Comparison of ENCODE assay signal across 8 mouse cellular contexts in the genomic region with DNA sequence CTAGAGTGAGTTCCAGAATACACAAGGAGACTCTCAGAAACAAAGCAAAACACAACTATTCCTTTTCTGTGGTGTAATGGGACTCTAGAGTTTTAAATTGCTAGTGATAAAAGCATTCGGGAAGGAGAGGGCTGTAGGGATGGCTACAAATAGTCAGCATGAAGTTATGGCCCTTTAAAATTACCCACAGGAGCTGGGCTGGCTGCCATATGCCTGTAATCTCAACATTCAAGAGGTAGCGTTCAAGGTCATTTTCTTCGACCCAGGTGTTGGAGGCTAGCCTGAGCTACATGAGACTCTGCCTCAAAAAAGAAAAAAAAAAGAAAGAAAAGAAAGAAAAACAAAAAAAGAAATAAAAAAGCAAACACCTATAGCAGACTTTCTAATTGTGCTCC. TPM values are rescaled to one million over a fixed set of nuclear protein-coding genes. Genes with fewer than 3 reads are reported as not detected.
A peak's percentile ranks its signal among the peaks of the same experiment; 100 is the strongest.
DNase-seq lines count a peak whose midpoint lies in the region; ATAC-seq and TF ChIP-seq lines count a peak whose summit lies in the region.
"Had no signal": no experiment of that assay in that cellular context is flagged by ENCODE, and none has a peak within 500 bp of the region (broad histone marks: within the 10 kb centered on the region; RNA-seq: fewer than 3 reads in every experiment).

No protein-coding gene starts in this region.

- no peak for TF ChIP-seq CTCF in ES-Bruce4 (IDR thresholded peaks at IDR 0.05; ENCODE audit: low read depth, low read length)

- TF ChIP-seq EP300 in ES-Bruce4 (IDR thresholded peaks at IDR 0.05; ENCODE audit: insufficient read depth, low read depth, low read length) = no peak

- ATAC-seq in hindbrain, embryonic 11.5 days (ENCODE audit: low FRiP score) = no peak
- ATAC-seq in liver, embryonic 13.5 days (ENCODE audit: low read depth) = no peak

- peak; percentile 51 to 68 for DNase-seq in cerebellum, postnatal 25 days
- DNase-seq in hindbrain, embryonic 11.5 days (ENCODE audit: low spot score) = no peak
- no peak for DNase-seq in liver, embryonic 13.5 days
- no peak for DNase-seq in gastrocnemius, adult 18-20 months (ENCODE audit: low spot score)
- no peak for DNase-seq in spleen, postnatal 14 days (ENCODE audit: low spot score in 2 of 2)
- DNase-seq in urinary bladder, postnatal 14 days (ENCODE audit: low spot score) = no peak

- peak overlapping the region; percentile 84 for H3K9ac ChIP-seq in ES-Bruce4 (ENCODE audit: low read depth, poor library complexity, severe bottlenecking)
- H3K9ac ChIP-seq in hindbrain, embryonic 11.5 days (ENCODE audit: low read depth, low read length) = peak overlapping the region; percentile 93
- H3K9ac ChIP-seq in liver, embryonic 13.5 days = peak overlapping the region; percentile 90; the same call in 1 of the 2 replicates

- no peaks in the 10 kb centered on the region for H3K9me3 ChIP-seq in ES-Bruce4 (replicated peaks; ENCODE audit: control insufficient read depth, insufficient read depth, low read length, poor library complexity, severe bottlenecking)
- no peaks in the 10 kb centered on the region for H3K9me3 ChIP-seq in hindbrain, embryonic 11.5 days (ENCODE audit: control insufficient read depth, low read length)
- H3K9me3 ChIP-seq in liver, embryonic 13.5 days (replicated peaks) = no peaks in the 10 kb centered on the region

- no peaks in the 10 kb centered on the region for H3K27me3 ChIP-seq in ES-Bruce4 (ENCODE audit: control insufficient read depth, insufficient read depth, low read length, poor library complexity, severe bottlenecking)
- no peaks in the 10 kb centered on the region; the same call in 1 of the 2 replicates for H3K27me3 ChIP-seq in hindbrain, embryonic 11.5 days (ENCODE audit: control insufficient read depth, insufficient read depth, low read length)
- peaks cover 50% of the 10 kb centered on the region for H3K27me3 ChIP-seq in liver, embryonic 13.5 days

- peak overlapping the region; percentile 83 for H3K4me2 ChIP-seq in hindbrain, embryonic 11.5 days (replicated peaks; ENCODE audit: low read depth, low read length)
- H3K4me2 ChIP-seq in liver, embryonic 13.5 days = peak overlapping the region; percentile 95

- H3K27ac ChIP-seq in ES-Bruce4 (ENCODE audit: insufficient read depth, low read length) = peak overlapping the region; percentile 84
- peak overlapping the region; percentile 100 for H3K27ac ChIP-seq in hindbrain, embryonic 11.5 days (ENCODE audit: low read depth, low read length)
- 0 out of 2 replicates have a peak overlapping the region, but pooled peaks have one; percentile 16 for H3K27ac ChIP-seq in liver, embryonic 13.5 days

- no peaks in the 10 kb centered on the region for H3K36me3 ChIP-seq in ES-Bruce4 (ENCODE audit: control insufficient read depth, insufficient read depth, low read length, poor library complexity, severe bottlenecking)
- no peaks in the 10 kb centered on the region; the same call in 1 of the 2 replicates for H3K36me3 ChIP-seq in hindbrain, embryonic 11.5 days (ENCODE audit: control insufficient read depth, insufficient read depth, low read length)
- H3K36me3 ChIP-seq in liver, embryonic 13.5 days = no peaks in the 10 kb centered on the region

- H3K4me1 ChIP-seq in ES-Bruce4 (ENCODE audit: control insufficient read depth, insufficient read depth, low read length) = peaks cover 2% of the 10 kb centered on the region
- H3K4me1 ChIP-seq in hindbrain, embryonic 11.5 days (replicated peaks; ENCODE audit: control insufficient read depth, insufficient read depth, low read length) = peaks cover 4% of the 10 kb centered on the region
- H3K4me1 ChIP-seq in liver, embryonic 13.5 days (replicated peaks) = peaks cover 51% of the 10 kb centered on the region

- 0 out of 2 replicates have a peak overlapping the region, but pooled peaks have one; percentile 2 for H3K4me3 ChIP-seq in ES-Bruce4 (ENCODE audit: low read depth, low read length)
- peak overlapping the region; percentile 67 for H3K4me3 ChIP-seq in hindbrain, embryonic 11.5 days (ENCODE audit: low read depth, low read length)
- H3K4me3 ChIP-seq in liver, embryonic 13.5 days (replicated peaks) = peak overlapping the region; percentile 77

- 15% methylated on average over 3 of the region's 3 CpGs for WGBS in hindbrain, embryonic 11.5 days
- 54% methylated on average over 3 of the region's 3 CpGs for WGBS in liver, embryonic 13.5 days (ENCODE audit: insufficient replicate concordance)

- no peak for TF ChIP-seq POLR2A in ES-Bruce4 (IDR thresholded peaks at IDR 0.05; ENCODE audit: insufficient read depth, low read length)

RNA-seq across cellular contexts. Expression of a gene that starts 0.7 kb away (rescaled TPM):
- polyA plus RNA-seq in ES-Bruce4 (2011; ENCODE audit: insufficient read depth, insufficient read length, low read depth, missing spikeins) = 12.3 and 13.1 TPM in 2 replicates
- 82.4 and 87.7 TPM in 2 replicates for polyA plus RNA-seq in hindbrain, embryonic 11.5 days (2014; fragmentation: Nextera tagmentation; extraction: Ambion mirVana)
- 7.0 and 8.3 TPM in 2 replicates for polyA plus RNA-seq in liver, embryonic 13.5 days (2015; fragmentation: Nextera tagmentation; extraction: Ambion mirVana)
- 1 to 10 TPM; 4.1 to 4.5 TPM for total RNA-seq in gastrocnemius, adult 18-20 months (2021)

RNA-seq across cellular contexts. Expression of a gene that starts 6.2 kb away (rescaled TPM):
- polyA plus RNA-seq in ES-Bruce4 (2011; ENCODE audit: insufficient read depth, insufficient read length, low read depth, missing spikeins) = not detected in 2 replicates
- 0.59 and 0.90 TPM in 2 replicates for polyA plus RNA-seq in hindbrain, embryonic 11.5 days (2014; fragmentation: Nextera tagmentation; extraction: Ambion mirVana)
- not detected in 2 replicates for polyA plus RNA-seq in liver, embryonic 13.5 days (2015; fragmentation: Nextera tagmentation; extraction: Ambion mirVana)
- total RNA-seq in gastrocnemius, adult 18-20 months (2021) = not detected
- polyA plus RNA-seq: spleen, adult 2 months had no signal

RNA-seq across cellular contexts. Expression of a gene that starts 24.2 kb away (rescaled TPM):
- 10.4 and 12.2 TPM in 2 replicates for polyA plus RNA-seq in ES-Bruce4 (2011; ENCODE audit: insufficient read depth, insufficient read length, low read depth, missing spikeins)
- 8.8 and 12.6 TPM in 2 replicates for polyA plus RNA-seq in hindbrain, embryonic 11.5 days (2014; fragmentation: Nextera tagmentation; extraction: Ambion mirVana)
- polyA plus RNA-seq in liver, embryonic 13.5 days (2015; fragmentation: Nextera tagmentation; extraction: Ambion mirVana) = 0.20 and 0.22 TPM in 2 replicates
- 1 to 10 TPM; 2.3 to 3.4 TPM for total RNA-seq in gastrocnemius, adult 18-20 months (2021)

RNA-seq across cellular contexts. Expression of a gene that starts 24.4 kb away (rescaled TPM):
- 7.2 and 8.2 TPM in 2 replicates for polyA plus RNA-seq in ES-Bruce4 (2011; ENCODE audit: insufficient read depth, insufficient read length, low read depth, missing spikeins)
- polyA plus RNA-seq in hindbrain, embryonic 11.5 days (2014; fragmentation: Nextera tagmentation; extraction: Ambion mirVana) = 12.8 and 14.2 TPM in 2 replicates
- polyA plus RNA-seq in liver, embryonic 13.5 days (2015; fragmentation: Nextera tagmentation; extraction: Ambion mirVana) = 0.99 and 1.4 TPM in 2 replicates
- total RNA-seq in gastrocnemius, adult 18-20 months (2021) = 10 to 100 TPM; 11.5 to 16.2 TPM

RNA-seq across cellular contexts. Expression of a gene that starts 39.9 kb away (rescaled TPM):
- 1.1 TPM in 1 of 2 replicates, not detected in the other for polyA plus RNA-seq in ES-Bruce4 (2011; ENCODE audit: insufficient read depth, insufficient read length, low read depth, missing spikeins)
- polyA plus RNA-seq in hindbrain, embryonic 11.5 days (2014; fragmentation: Nextera tagmentation; extraction: Ambion mirVana) = 0.28 TPM in 1 of 2 replicates, not detected in the other
- not detected in 2 replicates for polyA plus RNA-seq in liver, embryonic 13.5 days (2015; fragmentation: Nextera tagmentation; extraction: Ambion mirVana)
- total RNA-seq in gastrocnemius, adult 18-20 months (2021) = not detected

Comparison
In these comparisons a context has a peak if more than half of its experiments do, and no peak if none do; other contexts are left out.
1. H3K27ac ChIP-seq: peak in every context shown above with its lines; median percentile 100 in hindbrain, embryonic 11.5 days; 84 in ES-Bruce4; 16 in liver, embryonic 13.5 days.
2. H3K4me3 ChIP-seq: peak in every context shown above with its lines; median percentile 77 in liver, embryonic 13.5 days; 67 in hindbrain, embryonic 11.5 days; 2 in ES-Bruce4.
3. DNase-seq: peak in cerebellum, postnatal 25 days (2 of 2); none in hindbrain, embryonic 11.5 days (single experiment), liver, embryonic 13.5 days (single experiment), gastrocnemius, adult 18-20 months (single experiment), spleen, postnatal 14 days (0 of 2) and urinary bladder, postnatal 14 days (single experiment).
4. Peak in every context shown above with its lines, with median percentiles within 50 percentile points of each other: H3K9ac ChIP-seq.